Mouse (Mus musculus) MN1 (cell line): ENCODE data around the gene Prrx1.

ENCODE experiments used
- DNase-seq: peaks from one replicate; pipeline ENCODE4 v3.0.0-alpha.2; 2016; ENCODE audit warnings: low spot score

Prrx1 gene

DNA sequence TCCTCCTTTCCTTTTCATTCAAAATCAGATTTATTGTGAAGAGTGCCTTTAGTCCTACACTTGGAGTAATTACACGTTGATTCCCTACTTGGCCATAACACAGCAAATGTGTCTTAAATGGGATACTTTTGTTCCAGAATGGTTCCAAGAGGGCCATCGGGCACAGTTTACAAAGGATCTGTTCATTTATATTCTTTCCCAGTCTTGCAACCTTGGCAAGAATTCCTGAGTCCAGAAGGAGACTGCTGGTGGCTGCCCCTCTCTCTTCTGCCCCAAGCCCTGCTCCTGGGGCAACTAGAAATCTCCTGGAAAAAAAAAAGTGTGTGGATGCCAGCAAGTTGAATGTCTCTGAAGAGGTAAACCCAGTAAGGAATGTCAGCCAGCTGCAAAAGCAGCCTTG is 56.2 kb downstream of the Prrx1 start:
- no peak for DNase-seq

- DNase-seq, result no peak
Measured at GRCm38 (mm10) chr1:163255884-163256283, 57.6 kb downstream of the Prrx1 start.

GRCm38 (mm10) chr1:163252796-163253195 is 60.7 kb downstream of the Prrx1 start:
- no peak for DNase-seq

DNA sequence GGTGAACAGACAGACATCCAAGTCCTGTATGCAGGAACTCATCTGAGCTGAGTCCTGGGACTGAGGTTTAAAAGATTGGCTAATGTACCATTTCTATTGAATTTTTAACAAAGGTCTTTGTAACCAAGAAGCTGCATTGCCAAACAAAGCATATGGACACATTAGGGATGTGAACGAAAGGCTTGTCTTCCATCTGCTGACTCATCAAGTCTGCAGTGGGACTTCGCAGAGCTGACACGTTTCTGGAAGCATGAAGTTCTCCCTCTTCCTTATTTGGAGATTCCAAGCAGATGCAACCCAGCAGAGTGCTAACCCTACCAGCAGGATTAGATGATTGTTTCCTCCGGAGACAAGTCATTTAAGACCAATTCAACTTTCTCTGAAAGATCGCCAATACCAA is 61.2 kb downstream of the Prrx1 start:
- DNase-seq, result no peak

- DNase-seq, result no peak
Measured at GRCm38 (mm10) chr1:163251766-163252165, 61.7 kb downstream of the Prrx1 start.

- no peak for DNase-seq
Measured at GRCm38 (mm10) chr1:163238950-163239349, 74.6 kb downstream of the Prrx1 start.

DNA sequence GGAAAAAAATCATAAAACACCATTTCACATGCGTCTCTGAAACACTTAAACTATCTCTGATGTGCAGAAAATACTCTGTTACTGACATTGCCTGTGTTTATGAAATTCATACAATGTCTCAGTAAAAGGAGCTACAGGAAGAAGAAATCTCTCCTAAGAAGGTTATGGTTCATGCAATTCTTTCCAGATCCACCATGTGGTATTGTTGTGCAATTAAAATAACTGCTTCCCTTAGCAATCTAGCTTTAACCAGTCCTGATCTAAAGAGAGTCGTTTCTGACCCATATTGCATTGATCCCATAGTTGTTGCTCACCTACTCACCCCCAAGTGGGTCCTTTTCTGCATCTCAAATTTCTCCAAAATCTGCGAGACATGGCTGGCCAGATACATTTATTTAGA is 82.3 kb downstream of the Prrx1 start:
- no peak for DNase-seq

- no peak for DNase-seq
Measured at GRCm38 (mm10) chr1:163226271-163226670, 87.2 kb downstream of the Prrx1 start.

- no peak for DNase-seq
Measured at GRCm38 (mm10) chr1:163221767-163222166, 91.7 kb downstream of the Prrx1 start.

GRCm38 (mm10) chr1:163208919-163209867 is 104.3 kb downstream of the Prrx1 start:
- no peak for DNase-seq

- DNase-seq, result no peak
Measured at GRCm38 (mm10) chr1:163198767-163199166, 114.7 kb downstream of the Prrx1 start.

GRCm38 (mm10) chr1:163198059-163198458 is 115.5 kb downstream of the Prrx1 start:
- no peak for DNase-seq
